Mouse (Mus musculus) right cerebral cortex, postnatal 10 days (tissue): Measurements from ENCODE around the gene Npm1.

Source experiments
- DNase-seq, 2 experiments: peaks; one replicate each; pipeline ENCODE4 v3.0.0; 2021; ENCODE audit warnings: low spot score in 2 of 2

Gene Npm1

GRCm38 (mm10) chr11:33146143-33146497 lies 16.9 kb downstream of the Npm1 start:
- DNase-seq: peak; percentile 95 to 96

GRCm38 (mm10) chr11:33145201-33146142 lies 17.5 kb downstream of the Npm1 start:
- peak in 1 of 2 experiments; percentile 49 for DNase-seq

- peak in 1 of 2 experiments; percentile 18 for DNase-seq
These were observed 19.1 kb downstream of the Npm1 start for GRCm38 (mm10) chr11:33143906-33144305.

- peak in 1 of 2 experiments; percentile 22 for DNase-seq
These were observed 20.2 kb downstream of the Npm1 start for GRCm38 (mm10) chr11:33142801-33143200.

GRCm38 (mm10) chr11:33140111-33140460 lies 22.9 kb downstream of the Npm1 start:
- peak in 1 of 2 experiments; percentile 19 for DNase-seq

- DNase-seq: peak in 1 of 2 experiments; percentile 14
These were observed 23.4 kb downstream of the Npm1 start for GRCm38 (mm10) chr11:33139458-33140110.

GRCm38 (mm10) chr11:33138686-33139085 lies 24.3 kb downstream of the Npm1 start:
- no peak for DNase-seq

GRCm38 (mm10) chr11:33134391-33134986 lies 28.5 kb downstream of the Npm1 start:
- DNase-seq: peak in 1 of 2 experiments; percentile 8

GRCm38 (mm10) chr11:33132619-33133338 lies 30.2 kb downstream of the Npm1 start:
- DNase-seq: peak in 1 of 2 experiments; percentile 15

- DNase-seq: no peak
These were observed 35.9 kb downstream of the Npm1 start for GRCm38 (mm10) chr11:33127058-33127457.

GRCm38 (mm10) chr11:33122575-33123268 lies 40.3 kb downstream of the Npm1 start:
- DNase-seq: no peak

GRCm38 (mm10) chr11:33119556-33119955 lies 43.5 kb downstream of the Npm1 start:
- DNase-seq: no peak

GRCm38 (mm10) chr11:33119116-33119515 lies 43.9 kb downstream of the Npm1 start:
- DNase-seq: no peak

- no peak for DNase-seq
These were observed 44.5 kb downstream of the Npm1 start for GRCm38 (mm10) chr11:33118480-33118879.

GRCm38 (mm10) chr11:33115796-33116195 lies 47.2 kb downstream of the Npm1 start:
- DNase-seq: no peak

- no peak for DNase-seq
These were observed 50.6 kb downstream of the Npm1 start for GRCm38 (mm10) chr11:33112407-33112806.

- no peak for DNase-seq
These were observed 52.9 kb downstream of the Npm1 start for GRCm38 (mm10) chr11:33110111-33110510.

- no peak for DNase-seq
These were observed 55.5 kb downstream of the Npm1 start for GRCm38 (mm10) chr11:33107540-33107939.

- DNase-seq: peak in 1 of 2 experiments; percentile 36
These were observed 58.1 kb downstream of the Npm1 start for GRCm38 (mm10) chr11:33104911-33105316.

GRCm38 (mm10) chr11:33103291-33103943 lies 59.6 kb downstream of the Npm1 start:
- no peak for DNase-seq
